Mouse (Mus musculus) adrenal gland, postnatal 0 days (tissue): ENCODE data around the gene Grid2ip. TPM values are rescaled to one million over a fixed set of nuclear protein-coding genes. Genes with fewer than 3 reads are reported as not detected.

ENCODE experiments used
- polyA plus RNA-seq: library from polyadenylated mRNA; unstranded; fragments of >200 nt; fragmentation: Nextera tagmentation; extraction: Ambion mirVana; gene quantifications from 2 replicates; pipeline ENCODE4 v1.2.1, GENCODE M21; 2015

Grid2ip gene
- 0.37 and 0.61 TPM in 2 replicates for polyA plus RNA-seq

GRCm38 (mm10) chr5:143356686-143357388 is at the start of gene Grid2ip:
Gene Grid2ip (plus strand): TSS chr5:143357338.

GRCm38 (mm10) chr5:143314730-143315513 is 42.2 kb upstream of the Grid2ip start, which contains the start of gene E130309D02Rik:
Gene E130309D02Rik (minus strand): TSS chr5:143315360.

GRCm38 (mm10) chr5:143328690-143329495 is 28.2 kb upstream of the Grid2ip start, which contains the start of gene Zdhhc4:
Gene Zdhhc4 (minus strand): TSS chr5:143329256.

GRCm38 (mm10) chr5:143403221-143404147 is 46.3 kb downstream of the Grid2ip start, which contains the start of gene Kdelr2:
Gene Kdelr2 (plus strand): TSS chr5:143403838.

Other genes starting within 250 kb of the Grid2ip start
- gene Rnf216, start 244.3 kb upstream of the Grid2ip start, polyA plus RNA-seq: 19.4 and 32.7 TPM in 2 replicates
- gene Olfr718-ps1, start 209.8 kb upstream of the Grid2ip start, polyA plus RNA-seq: 0.03 TPM in 1 of 2 replicates, not detected in the other
- 6.1 and 7.0 TPM in 2 replicates for gene Rbak, start 176.6 kb upstream of the Grid2ip start, polyA plus RNA-seq
- gene Spdye4b, start 176.3 kb upstream of the Grid2ip start, polyA plus RNA-seq: 0.05 TPM in 1 of 2 replicates, not detected in the other
- gene Spdye4a, start 130.4 kb upstream of the Grid2ip start, polyA plus RNA-seq: not detected in 2 replicates
- gene Zfp12, start 122.2 kb upstream of the Grid2ip start, polyA plus RNA-seq: 8.7 and 9.1 TPM in 2 replicates
- gene Zfp316, start 87.3 kb upstream of the Grid2ip start, polyA plus RNA-seq: 3.0 and 3.4 TPM in 2 replicates
- gene Zfp853, start 63.7 kb upstream of the Grid2ip start, polyA plus RNA-seq: 0.04 and 0.20 TPM in 2 replicates
- 18.0 and 29.8 TPM in 2 replicates for gene E130309D02Rik, start 42.0 kb upstream of the Grid2ip start, polyA plus RNA-seq
- gene Zdhhc4, start 28.1 kb upstream of the Grid2ip start, polyA plus RNA-seq: 58.8 and 92.9 TPM in 2 replicates
- gene Kdelr2, start 46.5 kb downstream of the Grid2ip start, polyA plus RNA-seq: 195 and 215 TPM in 2 replicates
- 8.5 and 14.0 TPM in 2 replicates for gene Daglb, start 107.2 kb downstream of the Grid2ip start, polyA plus RNA-seq
- gene Rac1, start 170.7 kb downstream of the Grid2ip start, polyA plus RNA-seq: 333 and 409 TPM in 2 replicates